Mouse (Mus musculus) heart, adult 11 months (tissue): ENCODE measurements at regions not wholly inside any gene's neighbourhood (a gene's known extent, or its start where the extent isn't known, plus 50 kb on each side); places are given as distances from the start of the nearest gene placed in this dataset.

Experiments
- DNase-seq: peaks from one replicate; pipeline ENCODE4 v3.0.0; 2022

DNA sequence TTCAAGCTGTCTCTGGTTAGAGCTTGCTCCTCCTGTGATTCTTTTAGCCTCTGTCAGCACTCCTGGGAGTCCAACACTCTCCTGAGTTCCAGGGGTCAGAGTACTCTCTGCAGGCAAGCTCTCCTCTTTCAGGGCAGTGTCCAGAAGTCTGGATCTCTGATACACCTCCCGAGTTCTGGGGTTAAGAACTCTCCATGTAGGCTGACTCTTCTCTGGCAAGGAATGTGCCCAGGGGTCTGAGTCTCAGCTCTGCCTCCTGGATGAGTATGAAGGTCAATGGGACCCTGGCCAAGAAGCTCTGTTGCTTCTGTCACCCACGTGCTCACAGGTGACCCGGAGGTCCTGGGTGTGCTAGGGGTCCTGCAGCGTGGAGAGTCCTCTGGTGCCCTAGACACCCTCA, 1146.2 kb upstream of the Gm38303 start:
- no peak for DNase-seq

GRCm38 (mm10) chr3:11456855-11457254, 1121.4 kb upstream of the Gm38303 start:
- DNase-seq, result peak; percentile 30

- DNase-seq, result no peak
Observed at GRCm38 (mm10) chr3:11456213-11456612, 1120.7 kb upstream of the Gm38303 start.
